Mouse (Mus musculus): ENCODE measurements around the gene Pyy.

Pyy gene

DNA sequence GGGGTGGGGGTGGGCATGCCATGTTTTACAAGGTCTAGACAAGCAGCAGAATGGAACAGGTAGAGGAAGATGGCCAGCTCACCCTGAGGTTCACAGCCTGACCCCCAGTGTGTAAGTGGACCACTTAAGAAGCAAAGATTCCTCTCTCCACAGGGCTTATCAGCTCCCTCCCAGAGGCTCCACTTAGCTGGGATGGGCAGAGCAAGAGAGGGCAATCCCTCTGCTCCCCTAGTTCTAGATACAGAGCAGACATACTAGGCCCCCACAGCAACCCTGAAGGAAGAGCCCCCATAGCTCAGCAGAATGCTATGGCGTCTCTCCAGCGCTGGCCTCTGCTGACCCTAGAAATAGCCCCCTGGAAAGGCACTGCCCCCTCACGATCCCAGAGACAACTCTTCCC, 12.0 kb downstream of the Pyy start:
- DNase-seq (ENCODE audit: low spot score in 2 of 2): no peak

DNA sequence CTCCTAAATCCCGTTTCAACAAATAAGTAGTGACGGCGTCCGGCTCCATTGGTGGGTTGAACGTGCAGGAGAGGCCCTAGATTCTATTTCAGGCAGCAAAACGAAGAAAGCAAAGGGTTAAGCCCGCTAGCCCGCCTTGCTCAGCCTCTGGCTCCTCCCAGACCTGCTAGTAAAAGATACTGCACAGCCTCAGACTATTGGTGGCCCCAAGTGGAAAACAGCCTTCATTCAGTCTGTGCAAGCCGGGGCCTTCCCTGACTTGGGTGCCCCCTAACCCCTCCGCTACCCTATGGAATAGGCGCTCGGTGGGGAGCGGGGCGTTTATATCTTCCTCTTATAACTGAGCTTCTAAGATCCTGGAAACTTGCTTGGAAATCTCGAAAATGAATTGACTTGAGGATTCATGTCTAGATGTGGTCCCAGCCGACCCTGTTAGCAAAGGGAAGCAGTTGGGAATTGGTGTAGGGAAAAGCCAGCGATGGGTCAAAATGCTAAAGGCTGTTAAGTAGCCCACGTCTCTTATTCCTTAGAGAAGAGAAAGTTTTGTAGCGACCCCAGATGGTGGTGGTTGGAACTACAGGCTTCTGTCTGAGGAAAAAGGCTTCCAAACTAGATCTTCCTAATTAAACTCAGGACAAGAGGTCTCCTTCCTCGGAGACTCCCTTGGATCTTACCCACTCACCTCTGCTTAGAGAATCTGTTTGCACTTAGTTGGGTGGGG, 18.4 kb downstream of the Pyy start:
- DNase-seq (ENCODE audit: low spot score in 2 of 2): peak in 1 of 2 experiments; percentile 40

DNA sequence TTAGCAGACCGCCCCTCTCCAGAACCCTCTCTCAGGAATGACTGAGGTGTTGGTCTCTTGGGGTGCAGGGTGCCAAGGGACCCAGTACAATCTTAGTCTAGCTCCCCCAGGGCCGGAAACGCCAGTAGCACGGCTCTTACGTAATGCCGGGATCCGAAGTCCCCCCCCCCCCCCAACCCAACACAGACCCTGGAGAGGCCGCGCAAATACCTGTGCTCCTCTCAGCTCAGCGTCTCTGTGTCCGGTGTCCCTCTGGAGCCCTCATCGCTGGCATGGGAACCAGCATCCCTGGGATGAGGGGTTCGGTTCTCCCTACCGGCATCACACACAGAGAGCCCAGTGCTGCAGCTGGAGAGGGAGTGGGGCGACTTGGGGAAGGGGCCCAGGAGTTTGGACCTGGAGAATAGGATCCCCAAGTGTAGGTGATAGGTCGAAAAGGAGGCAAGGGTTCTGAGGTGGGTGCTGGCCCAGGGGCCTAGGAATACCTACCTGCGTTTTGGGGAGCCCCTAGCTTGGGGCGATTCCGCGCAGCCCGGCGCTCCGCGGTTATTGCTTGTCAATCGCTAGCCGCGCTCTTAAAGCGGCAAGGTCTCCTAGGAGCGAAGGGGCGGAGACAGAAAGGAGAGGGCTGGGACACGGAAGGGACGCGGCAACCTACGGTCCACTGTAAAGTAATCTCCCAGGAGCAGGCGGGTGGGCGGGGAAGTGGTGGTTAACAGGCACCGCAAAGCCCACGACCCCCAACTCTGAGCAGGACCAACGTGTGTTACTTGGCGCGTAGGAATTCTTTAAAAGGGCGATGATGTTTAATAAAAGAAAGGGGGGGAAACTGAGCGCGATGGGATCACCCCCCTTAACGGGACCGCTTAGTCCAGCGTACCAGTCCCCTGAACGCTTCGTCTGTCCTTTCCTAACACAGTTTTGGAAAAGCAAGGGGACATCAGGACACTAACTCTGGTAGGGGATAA, 19.4 kb downstream of the Pyy start, which contains the start of gene Mpp2:
Mpp2 (minus strand) TSS at position 585 of the 968 bp plus-strand sequence.
- peak in 1 of 2 experiments; percentile 47 for DNase-seq (ENCODE audit: low spot score in 2 of 2)

DNA sequence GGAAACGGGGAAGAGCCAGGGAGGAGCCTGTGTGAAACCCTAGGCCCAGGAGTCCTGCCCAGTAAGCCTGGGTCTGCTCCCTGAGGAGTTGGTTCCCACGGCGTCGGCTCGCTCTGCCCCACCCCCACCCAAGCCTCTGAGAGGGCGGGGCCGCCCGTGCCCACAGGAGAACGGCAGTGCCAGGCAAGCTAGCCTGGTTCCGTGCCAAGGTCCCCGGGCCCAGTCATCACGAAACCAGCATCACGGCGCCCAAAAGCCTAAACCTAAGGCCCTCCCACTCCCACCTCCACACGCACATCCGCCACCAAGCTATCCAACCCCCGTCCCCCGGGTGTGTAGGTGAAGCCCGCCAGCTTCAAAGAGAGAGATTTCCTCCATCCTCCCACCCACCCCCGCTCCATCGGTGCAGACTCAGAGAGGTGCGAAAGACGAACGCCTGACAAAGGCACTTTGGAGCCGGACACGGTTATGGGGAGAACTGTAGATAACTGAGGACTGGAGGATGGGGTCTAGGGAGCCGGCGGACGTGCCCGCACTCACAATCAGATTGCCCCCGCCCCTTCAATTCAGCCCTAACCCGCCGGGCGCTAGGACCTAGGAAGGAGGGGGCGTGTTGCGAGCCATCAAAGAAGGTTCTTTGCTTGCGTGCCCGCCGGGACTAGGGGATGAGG, 20.4 kb downstream of the Pyy start:
- DNase-seq (ENCODE audit: low spot score in 2 of 2): peak; percentile 57 to 72

DNA sequence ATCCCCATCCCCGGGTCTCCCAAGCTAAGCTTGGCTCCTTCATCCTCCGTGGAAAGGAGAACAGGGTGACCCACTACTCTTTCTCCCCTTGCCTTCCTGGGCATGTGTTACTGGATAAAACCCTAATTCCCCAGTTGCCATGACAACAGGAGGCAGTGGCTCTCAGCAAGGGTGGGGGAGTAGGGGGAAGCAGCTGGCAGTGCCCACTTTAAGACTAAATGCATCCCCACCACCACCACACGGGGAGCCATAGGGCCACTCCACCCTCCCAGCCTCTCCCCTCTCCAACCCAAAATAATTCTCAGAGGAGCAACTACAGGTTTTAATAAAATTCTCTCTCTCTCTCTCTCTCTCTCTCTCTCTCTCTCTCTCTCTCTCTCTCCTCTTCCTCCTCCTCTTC, 21.3 kb downstream of the Pyy start:
- DNase-seq (ENCODE audit: low spot score in 2 of 2): no peak

DNA sequence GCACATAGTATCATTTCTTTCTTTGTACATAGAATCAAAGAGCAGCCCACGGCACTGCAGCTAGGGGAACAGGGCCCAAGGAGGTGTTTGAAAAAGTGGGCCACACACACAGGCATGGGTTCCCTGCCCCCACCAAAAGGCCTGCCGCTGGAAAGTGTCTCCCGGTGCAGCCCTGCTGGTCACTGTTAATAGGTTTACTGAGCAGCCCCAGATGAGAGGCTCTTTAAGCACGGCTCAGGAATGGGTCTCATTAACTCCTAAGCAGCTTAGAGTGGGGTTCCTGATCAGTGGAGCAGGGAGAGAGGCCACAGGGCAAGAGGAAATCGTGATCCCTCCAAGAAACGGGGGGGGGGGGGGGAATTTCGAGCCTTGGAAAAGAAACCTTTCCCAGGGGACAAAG, 23.5 kb downstream of the Pyy start:
- DNase-seq (ENCODE audit: low spot score in 2 of 2): no peak

DNA sequence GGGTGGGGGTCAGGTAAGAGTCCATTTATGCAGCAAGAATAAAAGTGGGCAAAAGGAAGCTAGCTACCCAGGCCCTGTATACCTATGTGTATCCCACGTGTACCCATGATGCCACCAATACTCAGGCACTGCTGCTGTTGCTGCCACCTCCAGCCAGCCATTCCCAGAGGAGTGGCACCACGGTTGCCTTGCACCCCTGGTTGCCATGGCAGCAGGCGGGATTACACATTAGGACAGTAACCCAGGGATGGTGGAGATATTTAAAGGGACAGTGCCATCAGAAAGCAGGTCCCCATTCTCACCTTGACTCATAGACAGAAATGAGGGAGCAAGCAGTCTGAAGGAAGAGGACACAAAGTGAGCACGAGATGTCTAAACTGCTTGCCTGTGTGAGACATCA, 24.4 kb downstream of the Pyy start:
- DNase-seq (ENCODE audit: low spot score in 2 of 2): no peak

DNA sequence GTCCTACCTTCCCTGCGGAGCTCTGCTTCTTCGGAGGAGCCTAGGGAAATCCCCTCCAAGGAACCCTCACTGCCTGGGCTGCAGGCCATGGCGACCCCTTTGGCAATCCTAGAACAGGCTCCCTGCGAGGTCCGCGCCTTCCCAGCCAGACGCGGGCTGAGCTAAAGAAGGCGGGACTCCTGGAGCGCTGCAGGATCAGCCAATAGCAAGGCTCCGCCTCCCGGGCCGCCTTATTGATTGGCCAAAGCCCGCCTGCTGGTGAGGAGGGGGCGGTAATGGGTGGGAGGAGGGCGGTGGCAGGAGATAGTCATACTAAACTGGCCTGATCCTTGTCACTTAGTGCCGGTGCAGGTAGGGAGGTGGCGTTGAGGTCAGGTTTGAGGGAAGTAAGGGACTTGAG, 25.3 kb downstream of the Pyy start:
- DNase-seq (ENCODE audit: low spot score in 2 of 2): peak; percentile 72 to 81

DNA sequence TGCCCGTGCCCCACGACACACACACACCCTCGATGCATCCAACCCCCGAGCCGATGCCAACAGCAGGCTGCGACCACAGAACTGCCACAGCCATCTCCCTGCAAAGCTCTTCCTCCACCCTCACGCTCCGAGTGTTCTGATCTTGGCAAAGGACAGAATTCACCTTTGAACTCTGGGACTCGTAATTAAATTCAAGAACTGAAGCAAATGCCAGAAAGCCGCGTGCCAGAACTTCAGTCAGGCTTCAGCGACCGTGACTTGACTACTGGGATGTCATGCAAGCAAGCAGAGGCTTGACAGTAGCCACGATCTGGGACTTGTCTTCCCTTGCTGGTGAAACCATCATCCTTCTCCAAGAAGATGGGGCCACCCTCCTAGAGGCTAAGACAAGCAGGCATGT, 33.9 kb downstream of the Pyy start:
- no peak for DNase-seq (ENCODE audit: low spot score in 2 of 2)

DNA sequence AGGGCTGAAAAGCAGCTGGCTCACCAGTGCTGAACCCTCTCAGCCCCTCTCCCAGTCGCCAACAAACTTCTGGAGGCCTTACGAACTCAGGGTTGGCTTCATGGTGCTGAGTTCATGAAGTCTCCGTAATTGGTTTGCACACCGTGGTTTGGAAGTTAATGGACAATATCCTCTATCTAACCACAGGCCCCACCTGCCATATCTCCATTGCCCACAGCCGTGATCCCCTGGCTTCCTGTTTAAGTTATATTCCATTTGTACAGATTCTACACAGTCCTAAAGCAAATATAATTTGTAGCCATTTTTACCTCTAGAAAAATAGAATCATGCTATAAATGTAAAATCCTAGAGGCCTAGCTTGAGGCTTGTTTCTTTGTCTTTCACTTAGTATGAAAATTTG, 34.9 kb downstream of the Pyy start:
- DNase-seq (ENCODE audit: low spot score in 2 of 2): no peak

DNA sequence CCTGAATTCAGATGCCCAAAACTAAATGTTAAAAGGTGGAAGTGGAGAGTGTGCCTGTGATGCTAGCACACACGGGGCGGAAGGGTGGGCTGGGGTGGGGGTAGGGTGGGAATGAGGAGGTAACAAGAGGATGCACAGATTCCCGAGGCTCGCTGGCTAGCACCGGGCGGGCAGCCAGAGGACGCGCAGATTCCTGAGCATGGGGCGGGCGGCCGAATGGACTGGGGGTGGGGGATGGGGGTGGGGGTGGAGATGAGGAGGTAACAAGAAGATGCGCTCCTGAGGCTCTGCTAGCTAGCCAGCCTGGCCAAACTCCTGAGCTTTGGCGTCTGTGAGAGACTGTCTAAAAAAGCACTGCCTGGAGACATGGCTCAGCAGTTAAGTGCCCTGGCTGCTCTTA, 37.2 kb downstream of the Pyy start:
- no peak for DNase-seq (ENCODE audit: low spot score in 2 of 2)

DNA sequence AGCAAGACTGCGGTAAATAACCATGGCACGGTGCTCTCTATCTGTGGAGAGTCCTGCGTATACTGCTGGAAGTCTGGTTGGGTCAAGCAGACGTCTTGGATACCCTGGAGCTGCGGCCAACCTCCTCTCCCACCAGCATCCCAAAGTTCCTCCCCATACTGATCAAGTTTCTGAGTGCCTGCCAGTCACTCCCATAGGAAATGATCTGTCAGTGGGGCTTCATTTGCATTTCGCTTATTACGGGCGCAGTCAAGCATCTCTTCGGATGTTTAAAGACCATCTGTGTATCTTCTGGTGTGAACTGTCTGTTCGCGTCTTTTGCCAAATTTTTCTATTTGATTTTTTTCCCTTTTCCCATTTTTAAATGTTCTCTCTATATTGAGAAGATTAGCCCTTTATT, 38.0 kb downstream of the Pyy start:
- DNase-seq (ENCODE audit: low spot score in 2 of 2): no peak

DNA sequence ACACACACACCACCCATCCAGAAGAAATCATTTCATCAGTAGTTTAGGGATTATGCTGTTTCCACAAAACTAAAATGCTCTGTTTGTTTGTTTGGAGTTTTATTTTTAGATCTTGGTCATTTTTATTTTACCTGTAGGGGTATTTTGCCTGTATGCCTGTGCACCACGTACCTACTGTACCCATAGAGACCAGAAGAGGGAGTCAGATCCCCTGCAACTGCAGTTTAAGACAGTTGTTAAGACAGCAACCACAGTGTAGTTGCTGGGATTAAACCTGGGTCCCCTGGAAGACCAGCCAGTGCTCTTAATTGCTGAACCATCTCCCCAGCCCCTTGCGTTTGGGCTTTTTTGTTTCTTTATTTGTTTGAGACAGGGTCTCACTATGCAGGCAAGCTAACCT, 38.7 kb downstream of the Pyy start:
- DNase-seq (ENCODE audit: low spot score in 2 of 2): no peak

DNA sequence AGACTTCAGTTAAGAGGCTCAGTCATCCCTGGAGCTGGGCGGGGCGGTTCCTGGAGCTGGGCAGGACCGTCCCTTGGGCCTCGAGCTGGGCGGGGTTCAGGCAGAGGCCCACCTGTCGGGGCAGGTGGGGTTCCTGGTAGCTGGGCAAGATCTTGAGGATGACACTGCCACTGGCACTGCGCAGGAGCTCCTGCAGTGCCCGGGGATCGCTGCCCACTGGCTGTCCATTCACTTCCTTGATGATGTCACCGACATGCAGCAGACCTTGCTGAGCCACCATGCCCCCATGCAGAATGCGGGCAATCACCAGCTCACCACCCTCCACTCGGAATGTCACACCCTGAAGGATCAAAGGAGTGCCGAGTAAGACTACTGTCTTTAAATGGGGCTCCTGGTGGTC, 44.6 kb downstream of the Pyy start:
- DNase-seq (ENCODE audit: low spot score in 2 of 2): no peak

DNA sequence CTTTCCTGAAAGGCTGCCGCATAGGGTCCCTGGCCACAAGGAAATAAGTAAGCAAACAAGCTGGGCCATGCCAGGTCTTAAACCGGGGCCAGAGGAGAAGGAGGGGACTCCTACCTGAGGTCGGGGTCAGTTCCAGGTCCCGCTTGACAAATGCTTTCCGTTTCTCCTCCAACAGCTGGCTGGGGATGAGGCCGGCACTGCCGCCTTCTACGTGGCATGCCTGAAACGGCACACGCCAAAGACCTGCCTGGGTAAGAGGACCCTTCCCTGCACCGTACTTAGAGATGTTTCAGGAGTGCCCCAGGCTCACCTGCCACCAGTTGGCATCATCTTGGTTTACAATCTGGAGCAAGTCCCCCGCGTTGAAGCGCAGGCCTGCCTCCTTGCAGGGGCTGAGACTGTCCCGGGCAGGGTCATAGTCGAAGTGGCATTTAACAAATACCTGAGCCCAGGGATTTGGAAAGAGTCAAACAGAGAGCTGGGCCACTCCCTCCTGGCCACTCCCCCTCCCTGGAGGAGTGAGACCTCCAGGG, 45.6 kb downstream of the Pyy start:
- DNase-seq (ENCODE audit: low spot score in 2 of 2): no peak

DNA sequence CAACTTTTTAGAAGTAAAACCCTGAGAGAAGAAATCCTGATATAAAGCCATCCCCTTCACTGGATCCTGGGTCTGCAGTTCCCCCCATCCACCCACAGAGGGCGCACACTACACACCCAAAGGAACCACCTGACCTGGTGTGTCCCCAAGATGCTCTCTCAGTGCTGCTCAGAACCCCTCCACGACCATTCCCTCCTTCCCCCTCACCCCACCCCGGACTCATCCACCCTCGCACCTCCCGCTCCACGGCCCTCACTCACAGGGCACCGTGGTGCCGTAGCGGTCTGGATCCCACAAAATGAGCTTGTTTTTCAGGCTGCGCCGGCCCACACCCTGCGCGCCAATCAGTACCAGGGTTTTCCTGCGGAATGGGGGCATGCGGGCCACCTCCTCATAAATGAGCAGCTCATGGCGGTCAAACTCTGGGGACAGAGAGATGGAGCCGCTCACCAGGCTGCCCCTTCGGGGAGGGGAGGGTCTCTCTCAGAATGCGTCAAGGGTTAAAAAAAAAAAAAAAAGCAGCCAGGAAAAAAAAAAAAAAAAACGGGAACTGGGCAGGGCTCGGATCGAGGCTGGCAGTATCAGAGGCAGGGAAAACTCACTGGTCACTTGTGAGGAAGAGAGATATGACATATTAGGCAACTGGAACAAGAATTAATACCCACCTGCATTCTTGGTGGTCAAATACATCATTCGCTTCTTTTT, 46.2 kb downstream of the Pyy start:
- DNase-seq (ENCODE audit: low spot score in 2 of 2): peak; percentile 60 to 77
